Mouse (Mus musculus): ENCODE measurements around the gene Dock9. TPM values are rescaled to one million over a fixed set of nuclear protein-coding genes. Genes with fewer than 3 reads are reported as not detected.

The Dock9 gene
- polyA plus RNA-seq, 1 experiment from 2014 or later = 4.1 TPM

DNA sequence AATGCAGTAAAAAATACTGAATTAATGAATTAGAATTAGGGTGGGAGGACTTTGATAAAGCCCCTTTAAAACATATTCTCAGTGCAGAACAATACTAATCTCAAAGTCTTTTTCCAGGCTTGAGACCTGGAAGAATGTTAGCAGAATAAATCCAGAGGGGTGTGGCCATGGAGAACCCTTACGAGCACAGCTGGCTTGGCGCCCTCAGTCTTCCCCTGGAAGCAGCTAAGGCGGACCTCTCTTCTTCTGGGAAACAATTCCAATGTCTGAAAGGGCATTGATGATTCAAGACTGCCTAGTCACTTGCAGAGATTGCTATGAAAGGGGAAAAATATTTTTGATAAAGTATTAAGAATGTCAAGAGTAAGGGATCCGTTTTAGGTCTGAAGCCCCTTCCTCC, 9.2 kb upstream of the Dock9 start:
- no peaks in the 10 kb centered on the region for H3K4me1 ChIP-seq
- peaks cover 4% of the 10 kb centered on the region; the same call in 1 of the 2 replicates for H3K9me3 ChIP-seq
- H3K27ac ChIP-seq (replicated peaks) = no peak overlapping the region
- no peaks in the 10 kb centered on the region for H3K36me3 ChIP-seq (replicated peaks)
- no peak for DNase-seq (ENCODE audit: low spot score)
- no peaks in the 10 kb centered on the region for H3K27me3 ChIP-seq (replicated peaks; ENCODE audit: low read depth, poor library complexity, severe bottlenecking)
- no peak overlapping the region for H3K4me3 ChIP-seq
- 75% methylated on average over 4 of the region's 4 CpGs for WGBS

DNA sequence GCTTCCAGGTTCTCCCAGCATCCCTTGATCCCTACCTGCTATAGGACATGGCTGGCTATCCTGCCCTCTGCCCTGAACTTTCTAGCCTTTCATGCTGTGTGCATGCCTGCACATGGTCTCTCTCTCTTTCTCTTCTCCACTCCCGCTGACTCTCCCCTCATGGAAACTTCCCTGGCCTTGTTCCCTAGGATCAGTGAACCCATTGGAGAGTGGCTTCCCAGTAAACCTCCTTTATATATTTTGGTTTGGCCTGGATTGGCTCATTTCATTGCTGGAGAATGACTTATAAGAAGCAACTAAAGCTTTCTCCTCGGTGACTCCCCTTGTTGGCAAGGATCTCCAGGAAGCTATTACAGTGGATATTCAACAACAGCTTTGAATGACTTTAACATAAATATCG, 8.7 kb upstream of the Dock9 start:
- no peaks in the 10 kb centered on the region for H3K4me1 ChIP-seq
- peaks cover 4% of the 10 kb centered on the region; the same call in 1 of the 2 replicates for H3K9me3 ChIP-seq
- H3K4me3 ChIP-seq = no peak overlapping the region
- H3K27ac ChIP-seq (replicated peaks) = no peak overlapping the region
- H3K36me3 ChIP-seq (replicated peaks) = no peaks in the 10 kb centered on the region
- no peak for DNase-seq (ENCODE audit: low spot score)
- 79% methylated on average over 3 of the region's 3 CpGs for WGBS
- no peaks in the 10 kb centered on the region for H3K27me3 ChIP-seq (replicated peaks; ENCODE audit: low read depth, poor library complexity, severe bottlenecking)

- no peak for DNase-seq (ENCODE audit: low spot score)
- no peak overlapping the region for H3K4me3 ChIP-seq
- WGBS = 88% methylated on average over 4 of the region's 4 CpGs
Measured at GRCm38 (mm10) chr14:121804461-121804860, 6.8 kb upstream of the Dock9 start.

GRCm38 (mm10) chr14:121800962-121801361, 3.3 kb upstream of the Dock9 start:
- Histone ChIP-seq H3K27ac (replicated peaks) (no peak overlapping the region), H3K27me3 (replicated peaks; ENCODE audit: low read depth, poor library complexity, severe bottlenecking) (peaks cover 17% of the 10 kb centered on the region), H3K4me1 (peaks cover 14% of the 10 kb centered on the region), H3K9me3 (no peaks in the 10 kb centered on the region), H3K4me3 (no peak overlapping the region), H3K36me3 (replicated peaks) (no peaks in the 10 kb centered on the region)
- WGBS = 16% methylated on average over 2 of the region's 2 CpGs
- DNase-seq (ENCODE audit: low spot score) = no peak

More at GRCm38 (mm10) chr14:121804461-121804860, 6.8 kb upstream of the Dock9 start:
- H3K36me3 ChIP-seq (replicated peaks) = no peaks in the 10 kb centered on the region
- no peaks in the 10 kb centered on the region for H3K4me1 ChIP-seq
- no peaks in the 10 kb centered on the region for H3K9me3 ChIP-seq
- no peak overlapping the region for H3K27ac ChIP-seq (replicated peaks)
- no peaks in the 10 kb centered on the region for H3K27me3 ChIP-seq (replicated peaks; ENCODE audit: low read depth, poor library complexity, severe bottlenecking)

DNA sequence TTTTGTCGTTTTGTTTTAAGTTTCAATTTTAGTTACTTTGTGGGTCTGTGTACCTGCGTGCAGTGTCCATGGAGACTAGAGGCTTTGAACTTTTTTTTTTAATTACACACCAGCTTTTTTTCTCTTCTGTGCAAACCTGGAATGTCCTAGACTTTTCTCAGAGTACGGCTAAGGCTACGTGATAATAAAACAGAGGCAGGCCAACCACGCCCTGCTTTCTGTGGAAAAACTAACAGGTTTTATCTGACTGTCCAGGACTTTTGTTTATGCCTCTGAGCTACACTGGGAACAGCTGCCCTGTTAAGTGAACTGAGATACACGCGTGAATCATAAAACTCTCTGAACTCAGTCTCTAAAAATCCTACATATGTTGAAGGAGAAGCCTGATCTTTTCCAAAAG, 1.5 kb upstream of the Dock9 start:
- Histone ChIP-seq H3K4me3 (no peak overlapping the region), H3K27me3 (replicated peaks; ENCODE audit: low read depth, poor library complexity, severe bottlenecking) (peaks cover 33% of the 10 kb centered on the region), H3K9me3 (no peaks in the 10 kb centered on the region), H3K36me3 (replicated peaks) (no peaks in the 10 kb centered on the region), H3K27ac (replicated peaks) (no peak overlapping the region), H3K4me1 (peaks cover 14% of the 10 kb centered on the region)
- WGBS = 84% methylated on average over 7 of the region's 7 CpGs
- no peak for DNase-seq (ENCODE audit: low spot score)

GRCm38 (mm10) chr14:121798411-121798799, 768 bp upstream of the Dock9 start:
- H3K36me3 ChIP-seq (replicated peaks) = no peaks in the 10 kb centered on the region
- H3K27ac ChIP-seq (replicated peaks) = peak overlapping the region; percentile 83
- H3K4me3 ChIP-seq = peak overlapping the region; percentile 83
- H3K9me3 ChIP-seq = no peaks in the 10 kb centered on the region
- H3K27me3 ChIP-seq (replicated peaks; ENCODE audit: low read depth, poor library complexity, severe bottlenecking) = peaks cover 33% of the 10 kb centered on the region
- DNase-seq (ENCODE audit: low spot score) = peak; percentile 94
- H3K4me1 ChIP-seq = peaks cover 14% of the 10 kb centered on the region
- WGBS = under 1% methylated on average over 22 of the region's 22 CpGs

GRCm38 (mm10) chr14:121796571-121797456, 823 bp downstream of the Dock9 start:
- Histone ChIP-seq H3K4me1 (peaks cover 14% of the 10 kb centered on the region), H3K4me3 (peak overlapping the region; percentile 83), H3K9me3 (no peaks in the 10 kb centered on the region), H3K27ac (replicated peaks) (peak overlapping the region; percentile 83), H3K27me3 (replicated peaks; ENCODE audit: low read depth, poor library complexity, severe bottlenecking) (peaks cover 33% of the 10 kb centered on the region), H3K36me3 (replicated peaks) (no peaks in the 10 kb centered on the region)
- WGBS = 11% methylated on average over 28 of the region's 28 CpGs
- DNase-seq (ENCODE audit: low spot score) = peak; percentile 27

GRCm38 (mm10) chr14:121795536-121795935, 2.1 kb downstream of the Dock9 start:
- Histone ChIP-seq H3K36me3 (replicated peaks) (no peaks in the 10 kb centered on the region), H3K4me3 (no peak overlapping the region), H3K27me3 (replicated peaks; ENCODE audit: low read depth, poor library complexity, severe bottlenecking) (peaks cover 33% of the 10 kb centered on the region), H3K27ac (replicated peaks) (no peak overlapping the region), H3K4me1 (peaks cover 14% of the 10 kb centered on the region), H3K9me3 (no peaks in the 10 kb centered on the region)
- WGBS = 89% methylated on average over 7 of the region's 7 CpGs
- DNase-seq (ENCODE audit: low spot score) = no peak

DNA sequence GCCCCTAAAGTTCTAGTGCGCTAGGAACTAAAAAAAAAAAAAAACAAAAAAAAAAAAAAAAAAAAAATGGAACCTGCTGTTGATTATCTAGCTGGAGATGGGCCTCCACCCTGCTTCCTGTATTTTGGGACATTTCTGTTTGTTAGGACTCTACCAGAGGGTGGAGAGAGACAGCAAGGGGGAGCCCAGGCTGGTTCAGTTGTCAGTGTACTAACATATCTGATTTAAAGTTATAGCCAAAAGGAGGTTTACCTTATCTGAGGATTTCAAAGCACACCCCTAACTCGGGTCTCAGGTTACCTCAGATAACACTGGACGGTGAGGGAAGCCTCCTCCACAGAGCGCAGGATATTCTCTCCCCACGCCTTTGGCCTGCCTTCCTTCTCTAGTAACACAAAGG, 4.0 kb downstream of the Dock9 start:
- no peaks in the 10 kb centered on the region for H3K36me3 ChIP-seq (replicated peaks)
- H3K27ac ChIP-seq (replicated peaks) = no peak overlapping the region
- H3K27me3 ChIP-seq (replicated peaks; ENCODE audit: low read depth, poor library complexity, severe bottlenecking) = peaks cover 33% of the 10 kb centered on the region
- peaks cover 14% of the 10 kb centered on the region for H3K4me1 ChIP-seq
- no peaks in the 10 kb centered on the region for H3K9me3 ChIP-seq
- no peak for DNase-seq (ENCODE audit: low spot score)
- no peak overlapping the region for H3K4me3 ChIP-seq
- WGBS = 62% methylated on average over 5 of the region's 5 CpGs

DNA sequence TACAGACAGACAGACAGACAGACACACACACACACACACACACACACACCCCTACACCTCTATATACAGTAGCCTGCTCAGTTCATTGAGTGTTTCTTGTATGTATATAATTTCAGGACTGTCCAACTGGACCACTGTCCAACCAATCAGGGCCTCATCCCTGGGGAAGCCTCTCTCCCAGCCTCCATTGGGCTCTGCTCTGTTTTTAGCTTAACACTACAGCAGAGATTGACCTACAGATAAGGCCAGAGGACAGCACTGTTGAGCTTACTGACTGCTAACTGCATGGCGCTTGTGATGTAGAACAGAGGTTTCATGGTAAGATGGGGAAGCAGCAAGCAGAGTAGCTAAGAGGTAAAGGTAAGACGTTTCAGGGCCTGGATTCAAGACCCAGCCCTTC, 5.7 kb downstream of the Dock9 start:
- Histone ChIP-seq H3K9me3 (no peaks in the 10 kb centered on the region), H3K4me1 (peaks cover 6% of the 10 kb centered on the region), H3K27me3 (replicated peaks; ENCODE audit: low read depth, poor library complexity, severe bottlenecking) (peaks cover 26% of the 10 kb centered on the region), H3K36me3 (replicated peaks) (no peaks in the 10 kb centered on the region), H3K4me3 (no peak overlapping the region), H3K27ac (replicated peaks) (no peak overlapping the region)
- 85% methylated on average over 2 of the region's 2 CpGs for WGBS
- no peak for DNase-seq (ENCODE audit: low spot score)

DNA sequence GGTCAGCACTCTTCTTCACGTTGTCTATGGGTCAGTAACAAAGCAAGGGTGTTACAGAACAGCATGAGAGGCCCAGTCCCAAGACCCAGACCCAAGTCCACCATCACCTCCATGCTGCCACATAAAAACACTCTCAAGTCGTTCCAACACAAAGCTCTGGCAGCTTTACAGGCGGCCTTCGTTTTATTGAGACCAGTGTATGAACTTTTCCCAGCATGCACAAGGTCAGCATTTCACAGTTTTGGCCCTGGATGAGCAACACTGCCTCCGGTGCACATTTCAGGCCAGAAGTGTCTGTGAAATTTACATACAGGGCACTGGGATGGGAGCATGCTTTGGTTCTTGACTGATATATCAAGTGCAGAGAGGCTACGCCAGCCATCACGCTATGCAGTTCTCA, 6.5 kb downstream of the Dock9 start:
- DNase-seq (ENCODE audit: low spot score) = no peak
- no peaks in the 10 kb centered on the region for H3K4me1 ChIP-seq
- H3K4me3 ChIP-seq = no peak overlapping the region
- H3K27ac ChIP-seq (replicated peaks) = no peak overlapping the region
- 89% methylated on average over 7 of the region's 7 CpGs for WGBS
- no peaks in the 10 kb centered on the region for H3K36me3 ChIP-seq (replicated peaks)
- H3K27me3 ChIP-seq (replicated peaks; ENCODE audit: low read depth, poor library complexity, severe bottlenecking) = peaks cover 18% of the 10 kb centered on the region
- no peaks in the 10 kb centered on the region for H3K9me3 ChIP-seq

- no peak overlapping the region for H3K27ac ChIP-seq (replicated peaks)
- H3K9me3 ChIP-seq = no peaks in the 10 kb centered on the region
- DNase-seq (ENCODE audit: low spot score) = no peak
- H3K4me1 ChIP-seq = no peaks in the 10 kb centered on the region
- no peak overlapping the region for H3K4me3 ChIP-seq
- 83% methylated on average over 3 of the region's 3 CpGs for WGBS
- H3K36me3 ChIP-seq (replicated peaks) = no peaks in the 10 kb centered on the region
- H3K27me3 ChIP-seq (replicated peaks; ENCODE audit: low read depth, poor library complexity, severe bottlenecking) = no peaks in the 10 kb centered on the region
Measured at GRCm38 (mm10) chr14:121789273-121789672, 8.4 kb downstream of the Dock9 start.

DNA sequence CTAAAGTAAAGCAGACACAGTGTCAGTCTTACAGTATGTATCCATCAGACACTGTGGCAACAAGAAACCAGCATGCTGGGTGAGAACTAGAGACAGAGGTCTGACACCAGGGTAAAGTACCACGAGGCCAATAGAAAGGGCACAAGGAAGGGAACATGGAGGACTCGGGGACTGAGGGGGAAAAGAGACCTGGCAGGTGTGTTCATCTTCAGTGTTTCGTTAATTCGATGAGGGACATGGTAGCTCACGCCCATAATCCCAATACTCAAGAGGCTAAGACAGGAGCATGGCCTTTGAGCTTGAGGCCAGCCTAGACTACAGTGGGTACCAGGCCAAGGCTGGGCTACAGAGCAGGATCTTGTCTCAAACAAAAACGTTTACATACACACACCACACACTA, 9.2 kb downstream of the Dock9 start:
- Histone ChIP-seq H3K36me3 (replicated peaks) (no peaks in the 10 kb centered on the region), H3K27ac (replicated peaks) (no peak overlapping the region), H3K27me3 (replicated peaks; ENCODE audit: low read depth, poor library complexity, severe bottlenecking) (no peaks in the 10 kb centered on the region), H3K4me1 (no peaks in the 10 kb centered on the region), H3K4me3 (no peak overlapping the region), H3K9me3 (no peaks in the 10 kb centered on the region)
- 84% methylated on average over 6 of the region's 6 CpGs for WGBS
- no peak for DNase-seq (ENCODE audit: low spot score)
